Mouse (Mus musculus) myocyte (in vitro differentiated cells): ENCODE data around the gene Cmtm2b.

Experiments
- E2F4 ChIP-seq: IDR thresholded peaks from one replicate; pipeline ENCODE4 v1.6.1; 2011; ENCODE audit warnings: mild to moderate bottlenecking, control low read depth, moderate library complexity; ENCODE audit not compliant: insufficient read depth
- MYOG ChIP-seq, 3 experiments: IDR thresholded peaks; one replicate each; pipeline ENCODE4 v1.6.1; 2011; ENCODE audit warnings: control low read depth in 2 of 3, low read depth in 2 of 3, mild to moderate bottlenecking in 2 of 3; ENCODE audit not compliant: insufficient read length in 2 of 3, control insufficient read depth in 1 of 3, insufficient read depth in 1 of 3
- POLR2A ChIP-seq: IDR thresholded peaks from one replicate; pipeline ENCODE4 v1.6.1; 2011; ENCODE audit warnings: low read depth, mild to moderate bottlenecking, control low read depth, moderate library complexity; ENCODE audit not compliant: insufficient read length
- USF1 ChIP-seq: IDR thresholded peaks from one replicate; pipeline ENCODE4 v1.6.1; 2011; ENCODE audit warnings: low read depth, mild to moderate bottlenecking, control low read depth, moderate library complexity

DNA sequence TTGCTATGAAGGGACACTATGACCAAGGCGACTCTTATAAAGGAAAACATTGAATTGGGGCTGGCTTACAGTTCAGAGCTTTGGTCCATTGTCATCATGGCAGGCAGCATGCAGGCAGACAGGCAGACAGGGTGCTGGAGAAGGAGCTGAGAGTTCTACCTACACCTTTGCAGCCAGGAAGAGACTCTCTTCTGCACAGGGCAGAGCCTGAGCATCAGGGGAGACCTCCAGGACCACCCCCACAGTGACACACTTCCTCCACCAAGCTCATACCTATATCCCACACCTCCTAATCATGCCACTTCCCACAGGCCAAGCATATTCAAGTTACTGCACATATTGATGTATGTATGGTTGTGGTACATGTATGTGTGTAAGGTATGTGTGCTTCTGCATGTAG, 14.8 kb downstream of the Cmtm2b start:
- TF ChIP-seq POLR2A (no peak), USF1 (no peak), MYOG (IDR thresholded peaks at IDR 0.05; ENCODE audit: control insufficient read depth in 1 of 3, insufficient read depth in 1 of 3, insufficient read length in 2 of 3, low read depth in 2 of 3) (no peak), E2F4 (no peak)
